In the genomic region with DNA sequence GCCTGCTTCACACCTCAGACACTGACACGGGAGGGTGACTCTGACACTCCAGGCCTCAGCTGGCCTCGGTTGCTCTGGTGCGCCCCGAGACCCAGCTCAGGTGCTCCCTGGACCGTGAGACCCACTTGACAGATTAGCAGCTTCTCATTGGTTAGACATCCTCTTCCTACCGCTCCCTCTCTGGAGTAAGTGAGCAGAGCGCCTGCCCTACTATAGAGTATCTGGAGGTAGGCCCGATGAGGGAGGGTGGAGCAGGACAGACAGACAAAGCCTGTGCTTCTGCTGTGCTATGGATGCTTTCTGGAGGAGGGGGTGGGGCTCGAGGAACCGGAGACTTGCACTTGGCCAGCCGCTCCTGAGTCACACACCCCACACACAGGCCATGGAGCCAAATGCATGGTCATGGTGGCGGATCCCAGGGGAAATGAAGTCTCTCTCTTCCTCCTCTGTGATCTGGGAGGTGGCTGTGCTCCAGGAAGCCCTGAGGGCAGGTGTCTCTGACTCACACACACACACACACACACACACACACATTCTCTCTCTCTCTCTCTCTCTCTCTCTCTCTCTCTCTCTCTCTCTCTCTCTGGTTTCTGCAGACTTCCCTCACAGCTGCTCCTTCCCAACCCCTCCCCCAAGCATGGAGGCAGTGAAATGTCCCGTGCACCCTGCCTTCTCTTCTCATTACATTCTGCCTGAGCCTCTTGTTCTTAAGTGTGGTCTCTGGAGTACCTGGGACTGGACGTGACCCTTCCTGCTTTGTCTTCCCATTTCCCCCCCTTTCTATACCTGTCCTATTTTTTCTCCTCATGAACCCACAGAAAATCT, we compare ENCODE assay signal across 8 mouse cellular contexts. TPM values are rescaled to one million over a fixed set of nuclear protein-coding genes. Genes with fewer than 3 reads are reported as not detected.
DNase-seq lines count a peak whose midpoint lies in the region; ATAC-seq and TF ChIP-seq lines count a peak whose summit lies in the region.

No protein-coding gene starts in this region.

- no peaks in the 10 kb centered on the region for H3K36me3 ChIP-seq in lung, embryonic 14.5 days (ENCODE audit: insufficient read depth)
- no peaks in the 10 kb centered on the region for H3K36me3 ChIP-seq in heart, embryonic 10.5 days
- H3K36me3 ChIP-seq in forebrain, embryonic 13.5 days (ENCODE audit: poor library complexity, severe bottlenecking) = no peaks in the 10 kb centered on the region

- ATAC-seq in lung, embryonic 14.5 days (ENCODE audit: insufficient read depth) = 0 out of 2 replicates have a peak, but pooled peaks have one; percentile 38
- ATAC-seq in megakaryocyte progenitor cell, adult 5-6 weeks (replicated peaks; ENCODE audit: poor library complexity) = peak; percentile 21
- no peak for ATAC-seq in inflammation-experienced regulatory T-cells, adult 6 months
- no peak for ATAC-seq in forebrain, embryonic 13.5 days

- H3K27ac ChIP-seq in lung, embryonic 14.5 days (ENCODE audit: low read depth) = no peak overlapping the region
- H3K27ac ChIP-seq in heart, embryonic 10.5 days = peak overlapping the region; percentile 23
- no peak overlapping the region for H3K27ac ChIP-seq in forebrain, embryonic 13.5 days

- TF ChIP-seq POLR2A in lung, adult 2 months (IDR thresholded peaks at IDR 0.05; ENCODE audit: borderline replicate concordance, extremely low read depth, low read depth, low read length) = no peak

- H3K9me3 ChIP-seq in lung, embryonic 14.5 days (ENCODE audit: low read depth, low read length) = no peaks in the 10 kb centered on the region
- no peaks in the 10 kb centered on the region for H3K9me3 ChIP-seq in heart, embryonic 10.5 days
- H3K9me3 ChIP-seq in forebrain, embryonic 13.5 days (replicated peaks) = no peaks in the 10 kb centered on the region

- 55% methylated on average over 14 of the region's 14 CpGs for WGBS in lung, embryonic 14.5 days
- 55% methylated on average over 14 of the region's 14 CpGs for WGBS in lung, adult 2 months
- WGBS in heart, embryonic 10.5 days = 61% methylated on average over 14 of the region's 14 CpGs
- 71% methylated on average over 14 of the region's 14 CpGs for WGBS in forebrain, embryonic 13.5 days

- no peak for DNase-seq in lung, embryonic 14.5 days
- no peak for DNase-seq in lung, adult 2 months
- DNase-seq in brain, adult 2 months (ENCODE audit: low read depth, low spot score) = peak; percentile 53
- DNase-seq in heart, embryonic 10.5 days (ENCODE audit: low spot score) = no peak
- DNase-seq in c-Kit-positive CD71-positive TER-119-positive erythroid progenitor cells, embryonic 14.5 days (ENCODE audit: low spot score) = no peak

- no peaks in the 10 kb centered on the region for H3K4me1 ChIP-seq in lung, embryonic 14.5 days (ENCODE audit: insufficient read depth)
- peaks cover 7% of the 10 kb centered on the region for H3K4me1 ChIP-seq in lung, adult 2 months (ENCODE audit: control insufficient read depth, insufficient read depth, low read length)
- peaks cover 26% of the 10 kb centered on the region for H3K4me1 ChIP-seq in heart, embryonic 10.5 days
- 0 out of 2 replicates have a peak, but pooled peaks cover 2% of the 10 kb centered on the region for H3K4me1 ChIP-seq in forebrain, embryonic 13.5 days

- H3K9ac ChIP-seq in lung, embryonic 14.5 days = no peak overlapping the region
- H3K9ac ChIP-seq in forebrain, embryonic 13.5 days = no peak overlapping the region

- no peaks in the 10 kb centered on the region for H3K27me3 ChIP-seq in lung, embryonic 14.5 days (ENCODE audit: insufficient read depth, low read length)
- H3K27me3 ChIP-seq in heart, embryonic 10.5 days (ENCODE audit: insufficient read depth, poor library complexity, severe bottlenecking) = peaks cover 31% of the 10 kb centered on the region
- no peaks in the 10 kb centered on the region for H3K27me3 ChIP-seq in forebrain, embryonic 13.5 days

- no peak overlapping the region for H3K4me2 ChIP-seq in lung, embryonic 14.5 days
- H3K4me2 ChIP-seq in forebrain, embryonic 13.5 days = no peak overlapping the region

- no peak for TF ChIP-seq CTCF in lung, embryonic 14.5 days (IDR thresholded peaks at IDR 0.05; ENCODE audit: low read depth)
- no peak for TF ChIP-seq CTCF in lung, adult 2 months (IDR thresholded peaks at IDR 0.05; ENCODE audit: insufficient read depth, low read length)

- H3K4me3 ChIP-seq in lung, embryonic 14.5 days (ENCODE audit: low read depth, low read length) = no peak overlapping the region
- H3K4me3 ChIP-seq in lung, adult 2 months (replicated peaks; ENCODE audit: extremely low read depth, low read depth, low read length) = no peak overlapping the region
- no peak overlapping the region for H3K4me3 ChIP-seq in heart, embryonic 10.5 days
- H3K4me3 ChIP-seq in forebrain, embryonic 13.5 days = no peak overlapping the region

RNA-seq across cellular contexts. Expression of a gene that starts 9.3 kb away (rescaled TPM):
- 1.8 and 1.9 TPM in 2 replicates for polyA plus RNA-seq in lung, embryonic 14.5 days (2014; fragmentation: Nextera tagmentation; extraction: Ambion mirVana)
- polyA plus RNA-seq in lung, adult 2 months (2012; rRNA removed) = 5.4 and 7.2 TPM in 2 replicates
- 0.36 and 1.5 TPM in 2 replicates for polyA plus RNA-seq in heart, embryonic 10.5 days (2016; fragmentation: Nextera tagmentation; extraction: Ambion mirVana)
- not detected in 2 replicates for total RNA-seq in megakaryocyte progenitor cell, adult 5-6 weeks (2015)
- total RNA-seq in megakaryocyte progenitor cell, adult 5-6 weeks (2017) = not detected in 2 replicates
- not detected for polyA plus RNA-seq in inflammation-experienced regulatory T-cells, adult 6 months (2017; shearing (Covaris generic))
- polyA plus RNA-seq in forebrain, embryonic 13.5 days (2015; fragmentation: Nextera tagmentation; extraction: Ambion mirVana) = not detected in 2 replicates

RNA-seq across cellular contexts. Expression of a gene that starts 42.9 kb away (rescaled TPM):
- polyA plus RNA-seq in lung, embryonic 14.5 days (2014; fragmentation: Nextera tagmentation; extraction: Ambion mirVana) = 3.0 and 3.4 TPM in 2 replicates
- 122 and 130 TPM in 2 replicates for polyA plus RNA-seq in lung, adult 2 months (2012; rRNA removed)
- 1.3 and 1.6 TPM in 2 replicates for polyA plus RNA-seq in heart, embryonic 10.5 days (2016; fragmentation: Nextera tagmentation; extraction: Ambion mirVana)
- not detected in 2 replicates for total RNA-seq in megakaryocyte progenitor cell, adult 5-6 weeks (2015)
- not detected in 2 replicates for total RNA-seq in megakaryocyte progenitor cell, adult 5-6 weeks (2017)
- not detected for polyA plus RNA-seq in inflammation-experienced regulatory T-cells, adult 6 months (2017; shearing (Covaris generic))
- 0.76 and 1.7 TPM in 2 replicates for polyA plus RNA-seq in forebrain, embryonic 13.5 days (2015; fragmentation: Nextera tagmentation; extraction: Ambion mirVana)

Comparison
In these comparisons a context has a peak if more than half of its experiments do, and no peak if none do; other contexts are left out.
1. RNA of a gene that starts 42.9 kb away (polyA plus RNA-seq): 122 to 130 TPM in lung, adult 2 months; 3.0 to 3.4 TPM in lung, embryonic 14.5 days, 0.76 to 1.7 TPM in forebrain, embryonic 13.5 days, 1.3 to 1.6 TPM in heart, embryonic 10.5 days and not detected in inflammation-experienced regulatory T-cells, adult 6 months; every median in the first group is over 10 times any median in the second.
2. ATAC-seq: peak in lung, embryonic 14.5 days (single experiment) and megakaryocyte progenitor cell, adult 5-6 weeks (single experiment); none in inflammation-experienced regulatory T-cells, adult 6 months (single experiment) and forebrain, embryonic 13.5 days (single experiment).